Mouse (Mus musculus) embryonic facial prominence, embryonic 15.5 days (tissue): Measurements from ENCODE around the gene Knstrn. TPM values are rescaled to one million over a fixed set of nuclear protein-coding genes. Genes with fewer than 3 reads are reported as not detected.

Source experiments
- ATAC-seq: fragments of 200-750 bp; cut with Nextera tagmentation; 2 replicates; pipeline ENCODE4 v1.8.0; 2017; ENCODE audit warnings: low read depth, moderate TSS enrichment; ENCODE audit not compliant: insufficient number of reproducible peaks, low FRiP score, low TSS enrichment
- H3K27ac ChIP-seq: fragments of 300-500 bp; sonication (generic); replicated peaks from 2 replicates; pipeline ENCODE4 v1.5.1; 2015; ENCODE audit warnings: mild to moderate bottlenecking, inconsistent platforms
- H3K27me3 ChIP-seq: fragments of 300-500 bp; sonication (generic); 2 replicates; pipeline ENCODE4 v1.6.1; 2015; ENCODE audit warnings: inconsistent platforms
- H3K36me3 ChIP-seq: fragments of 300-500 bp; sonication (generic); 2 replicates; pipeline ENCODE4 v1.6.1; 2015; ENCODE audit warnings: mild to moderate bottlenecking, inconsistent platforms
- H3K4me1 ChIP-seq: fragments of 300-500 bp; sonication (generic); 2 replicates; pipeline ENCODE4 v1.6.1; 2015; ENCODE audit warnings: inconsistent platforms
- H3K4me2 ChIP-seq: fragments of 300-500 bp; sonication (generic); replicated peaks from 2 replicates; pipeline ENCODE4 v1.6.1; 2015; ENCODE audit warnings: mild to moderate bottlenecking, inconsistent platforms
- H3K4me3 ChIP-seq: fragments of 300-500 bp; sonication (generic); replicated peaks from 2 replicates; pipeline ENCODE4 v1.5.1; 2015; ENCODE audit warnings: mild to moderate bottlenecking, inconsistent platforms
- H3K9ac ChIP-seq: fragments of 300-500 bp; sonication (generic); 2 replicates; pipeline ENCODE4 v1.6.1; 2015; ENCODE audit warnings: inconsistent platforms
- H3K9me3 ChIP-seq: fragments of 300-500 bp; sonication (generic); replicated peaks from 2 replicates; pipeline ENCODE4 v1.6.1; 2016; ENCODE audit warnings: inconsistent platforms
- WGBS: fragments of 180-500 bp; shearing (Covaris S2); methylation state at CpG from one replicate; pipeline ENCODE4 v1.1.7; 2015; 5-methylcytosine and 5-hydroxymethylcytosine counted together
- polyA plus RNA-seq: library from polyadenylated mRNA; unstranded; fragments of >200 nt; fragmentation: Nextera tagmentation; extraction: Ambion mirVana; gene quantifications from 2 replicates; pipeline ENCODE4 v1.2.1, GENCODE M21; 2015

Knstrn gene
- polyA plus RNA-seq, 1 experiment from 2014 or later, result 80.0 TPM

GRCm38 (mm10) chr2:118903333-118903741 is 89.5 kb downstream of the Knstrn start:
- ATAC-seq, result no peak
- Histone ChIP-seq H3K27me3 (peaks cover 23% of the 10 kb centered on the region), H3K36me3 (no peaks in the 10 kb centered on the region), H3K9ac (no peak overlapping the region), H3K4me1 (peaks cover 27% of the 10 kb centered on the region), H3K27ac (no peak overlapping the region), H3K4me2 (peak overlapping the region; percentile 99), H3K9me3 (no peaks in the 10 kb centered on the region), H3K4me3 (peak overlapping the region; percentile 88)
- WGBS, result 10% methylated on average over 10 of the region's 10 CpGs

Other genes starting within 250 kb of the Knstrn start
- 58.3 and 60.6 TPM in 2 replicates for gene Bub1b, start 215.8 kb upstream of the Knstrn start, polyA plus RNA-seq
- gene Pak6, start 150.7 kb upstream of the Knstrn start, polyA plus RNA-seq, result 8.5 TPM in 2 replicates
- gene Ankrd63, start 110.0 kb upstream of the Knstrn start, polyA plus RNA-seq, result 0.11 and 0.19 TPM in 2 replicates
- gene Plcb2, start 85.6 kb upstream of the Knstrn start, polyA plus RNA-seq, result 0.75 and 1.1 TPM in 2 replicates
- gene Inafm2, start 68.2 kb upstream of the Knstrn start, polyA plus RNA-seq, result 15.9 and 16.9 TPM in 2 replicates
- gene Ccdc9b, start 51.3 kb upstream of the Knstrn start, polyA plus RNA-seq, result 2.0 and 2.4 TPM in 2 replicates
- gene Phgr1, start 41.2 kb upstream of the Knstrn start, polyA plus RNA-seq, result 1.7 and 4.2 TPM in 2 replicates
- 0.37 and 0.68 TPM in 2 replicates for gene Disp2, start 34.3 kb upstream of the Knstrn start, polyA plus RNA-seq
- gene Ivd, start 48.0 kb downstream of the Knstrn start, polyA plus RNA-seq, result 65.9 and 69.2 TPM in 2 replicates
- 5.9 and 7.0 TPM in 2 replicates for gene Bahd1, start 86.4 kb downstream of the Knstrn start, polyA plus RNA-seq
- gene Chst14, start 112.5 kb downstream of the Knstrn start, polyA plus RNA-seq, result 49.0 and 50.4 TPM in 2 replicates
- 25.7 and 26.5 TPM in 2 replicates for gene Ccdc32, start 215.4 kb downstream of the Knstrn start, polyA plus RNA-seq
- gene Rpusd2, start 220.8 kb downstream of the Knstrn start, polyA plus RNA-seq, result 4.0 and 4.6 TPM in 2 replicates
- gene Knl1, start 233.1 kb downstream of the Knstrn start, polyA plus RNA-seq, result 39.7 and 40.5 TPM in 2 replicates